Mouse (Mus musculus) megakaryocyte, embryonic 14.5 days (primary cell): ENCODE measurements around the gene Clcn1. TPM values are rescaled to one million over a fixed set of nuclear protein-coding genes. Genes with fewer than 3 reads are reported as not detected.

Experiments used
- H3K27me3 ChIP-seq: replicated peaks from 2 replicates; pipeline ENCODE3; 2012; ENCODE audit warnings: inconsistent platforms
- H3K36me3 ChIP-seq: replicated peaks from 2 replicates; pipeline ENCODE3; 2012; ENCODE audit warnings: low read length, inconsistent platforms, mixed read lengths
- H3K4me1 ChIP-seq: 2 replicates; pipeline ENCODE4 v1.6.1; 2012; ENCODE audit warnings: inconsistent platforms
- H3K4me3 ChIP-seq: replicated peaks from 2 replicates; pipeline ENCODE3; 2012; ENCODE audit warnings: moderate library complexity, mild to moderate bottlenecking, inconsistent platforms
- H3K9me3 ChIP-seq: 2 replicates; pipeline ENCODE4 v1.6.1; 2012; ENCODE audit warnings: inconsistent platforms
- FLI1 ChIP-seq: IDR thresholded peaks from 2 replicates; pipeline ENCODE4 v1.6.1; 2012; ENCODE audit warnings: low read length, inconsistent platforms, mixed read lengths
- GATA1 ChIP-seq: IDR thresholded peaks from 3 replicates; pipeline ENCODE4 v1.6.1; 2012; ENCODE audit warnings: mixed read lengths, low read length, inconsistent platforms, borderline replicate concordance
- polyA plus RNA-seq: library from polyadenylated mRNA; stranded (reverse); fragments of >175 nt; gene quantifications from 2 replicates; pipeline ENCODE4 v1.2.3, GENCODE M21; 2012; ENCODE audit warnings: low replicate concordance; ENCODE audit not compliant: insufficient read depth

Gene Clcn1
- polyA plus RNA-seq, 1 experiment, result not detected

GRCm38 (mm10) chr6:42362974-42363373 is 76.5 kb downstream of the Clcn1 start:
- Histone ChIP-seq H3K27me3 (no peaks in the 10 kb centered on the region), H3K4me1 (peaks cover 80% of the 10 kb centered on the region), H3K9me3 (no peaks in the 10 kb centered on the region), H3K36me3 (peaks cover 80% of the 10 kb centered on the region), H3K4me3 (no peak overlapping the region)
- TF ChIP-seq FLI1, result no peak
- TF ChIP-seq GATA1, result no peak

- Histone ChIP-seq H3K36me3 (peaks cover 69% of the 10 kb centered on the region), H3K4me3 (no peak overlapping the region), H3K9me3 (no peaks in the 10 kb centered on the region), H3K4me1 (peaks cover 69% of the 10 kb centered on the region), H3K27me3 (no peaks in the 10 kb centered on the region)
- TF ChIP-seq FLI1 (no peak), GATA1 (no peak)
These were observed 77.6 kb downstream of the Clcn1 start for GRCm38 (mm10) chr6:42364066-42364465.

GRCm38 (mm10) chr6:42364607-42365006 is 78.1 kb downstream of the Clcn1 start:
- H3K4me1 ChIP-seq, result peaks cover 64% of the 10 kb centered on the region
- H3K4me3 ChIP-seq, result peak overlapping the region; percentile 14
- peaks cover 63% of the 10 kb centered on the region for H3K36me3 ChIP-seq
- no peaks in the 10 kb centered on the region for H3K9me3 ChIP-seq
- TF ChIP-seq FLI1 (no peak), GATA1 (no peak)
- no peaks in the 10 kb centered on the region for H3K27me3 ChIP-seq

GRCm38 (mm10) chr6:42365215-42365614 is 78.7 kb downstream of the Clcn1 start:
- Histone ChIP-seq H3K27me3 (no peaks in the 10 kb centered on the region), H3K9me3 (no peaks in the 10 kb centered on the region), H3K4me1 (peaks cover 61% of the 10 kb centered on the region), H3K4me3 (no peak overlapping the region), H3K36me3 (peaks cover 57% of the 10 kb centered on the region)
- TF ChIP-seq FLI1 (no peak), GATA1 (no peak)

Other genes starting within 250 kb of the Clcn1 start
- gene Sva, start 248.3 kb upstream of the Clcn1 start, polyA plus RNA-seq, result not detected in 2 replicates
- gene Tas2r139, start 145.7 kb upstream of the Clcn1 start, polyA plus RNA-seq, result not detected in 2 replicates
- gene Tas2r144, start 71.4 kb upstream of the Clcn1 start, polyA plus RNA-seq, result not detected in 2 replicates
- 0.46 TPM in 1 of 2 replicates, not detected in the other for gene Gstk1, start 40.8 kb upstream of the Clcn1 start, polyA plus RNA-seq
- gene Tmem139, start 24.7 kb upstream of the Clcn1 start, polyA plus RNA-seq, result not detected in 2 replicates
- 1.2 and 13.2 TPM in 2 replicates for gene Casp2, start 21.7 kb upstream of the Clcn1 start, polyA plus RNA-seq
- 0.41 TPM in 1 of 2 replicates, not detected in the other for gene Fam131b, start 38.0 kb downstream of the Clcn1 start, polyA plus RNA-seq
- 8,612 and 27,789 TPM in 2 replicates for gene Zyx, start 62.9 kb downstream of the Clcn1 start, polyA plus RNA-seq
- gene Epha1, start 86.6 kb downstream of the Clcn1 start, polyA plus RNA-seq, result not detected in 2 replicates
- not detected in 2 replicates for gene Tas2r143, start 113.6 kb downstream of the Clcn1 start, polyA plus RNA-seq
- not detected in 2 replicates for gene Tas2r135, start 118.7 kb downstream of the Clcn1 start, polyA plus RNA-seq
- not detected in 2 replicates for gene Tas2r126, start 147.8 kb downstream of the Clcn1 start, polyA plus RNA-seq
- not detected in 2 replicates for gene Olfr458, start 178.5 kb downstream of the Clcn1 start, polyA plus RNA-seq
- gene Olfr457, start 189.7 kb downstream of the Clcn1 start, polyA plus RNA-seq, result not detected in 2 replicates
- gene Olfr456, start 200.5 kb downstream of the Clcn1 start, polyA plus RNA-seq, result not detected in 2 replicates